Mouse (Mus musculus): ENCODE data around the gene Srp54b. TPM values are rescaled to one million over a fixed set of nuclear protein-coding genes. Genes with fewer than 3 reads are reported as not detected.
"Not testable (repeated sequence)": the region's sequence is repeated elsewhere in the genome, so short reads cannot be mapped to it uniquely, and the experiment has no call there.

Gene Srp54b
- 13.9 and 22.1 TPM in 2 replicates for polyA plus RNA-seq (2012; rRNA removed)

DNA sequence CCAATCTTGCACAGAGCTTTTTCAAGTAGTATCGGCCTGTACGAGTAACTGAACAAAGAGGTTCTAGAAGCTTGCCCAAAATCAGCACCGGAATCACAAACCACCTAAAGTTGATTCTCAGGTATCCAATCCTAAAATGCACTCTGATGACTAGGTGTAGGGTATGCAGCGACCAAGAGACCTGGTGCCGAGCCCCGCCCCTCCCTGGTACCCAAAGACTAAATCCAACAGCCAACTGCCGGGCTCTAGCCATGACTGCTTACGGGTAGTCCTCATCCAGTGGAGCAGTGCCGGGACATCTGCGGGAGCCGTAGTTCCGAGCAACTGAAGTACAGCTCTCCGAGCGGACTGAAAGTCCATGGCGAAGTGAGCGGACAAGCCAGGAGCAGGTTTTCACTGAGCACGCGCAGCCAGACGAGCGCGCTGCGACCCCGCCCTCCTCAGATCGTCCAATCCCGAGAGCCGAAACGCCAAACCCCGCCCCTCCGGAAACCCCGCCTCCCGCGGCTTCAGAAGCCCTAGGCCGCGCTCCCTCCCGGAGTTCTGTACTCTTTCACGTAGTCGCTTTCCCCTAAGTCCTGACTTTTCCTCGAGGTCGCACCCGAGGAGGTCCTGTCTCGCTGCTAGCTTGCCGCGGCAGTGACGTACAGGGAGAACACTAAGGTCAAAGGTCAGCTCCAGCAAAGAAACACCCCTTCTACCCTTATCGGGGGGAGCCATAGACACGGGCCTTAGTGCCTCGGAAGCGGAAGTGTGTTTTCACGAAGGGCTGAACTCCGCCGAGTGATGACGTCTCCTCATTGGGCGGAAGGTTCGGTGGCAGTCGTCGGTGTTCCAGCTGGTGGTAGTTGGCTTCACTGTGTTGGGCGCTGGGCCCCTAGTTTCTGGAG lies at the start of gene Srp54b:
Gene Srp54b, plus strand, starts transcription at position 546 of the 890 bp plus-strand sequence.
- not testable (repeated sequence) for DNase-seq (ENCODE audit: low read depth)

DNA sequence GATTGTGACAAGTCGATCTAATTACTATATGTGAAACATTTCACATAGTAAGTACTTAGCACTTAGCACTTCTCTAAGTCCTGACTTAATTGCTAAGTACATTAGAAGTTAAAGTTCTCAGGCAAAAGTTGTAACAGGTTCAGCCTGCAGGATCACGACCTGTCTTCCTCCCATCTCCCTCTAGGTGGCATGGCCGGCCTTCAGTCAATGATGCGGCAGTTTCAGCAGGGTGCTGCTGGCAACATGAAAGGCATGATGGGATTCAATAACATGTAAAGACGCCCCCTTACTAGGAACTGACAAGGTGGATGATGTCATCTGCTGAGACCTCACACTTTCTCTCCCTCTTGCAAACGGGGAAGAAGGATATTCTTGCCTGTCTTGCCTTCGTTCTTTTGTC lies 42.3 kb upstream of the Srp54b start:
- not testable (repeated sequence) for DNase-seq (ENCODE audit: low read depth)

GRCm38 (mm10) chr12:55124242-55124641 lies 30.7 kb upstream of the Srp54b start, which contains the start of gene Fam177a:
TSS of gene Fam177a (plus strand) at chr12:55124469.
- not testable (repeated sequence) for DNase-seq (ENCODE audit: low read depth)

- DNase-seq (ENCODE audit: low read depth) = not testable (repeated sequence)
These were observed 30.2 kb upstream of the Srp54b start for GRCm38 (mm10) chr12:55124731-55125130.

DNA sequence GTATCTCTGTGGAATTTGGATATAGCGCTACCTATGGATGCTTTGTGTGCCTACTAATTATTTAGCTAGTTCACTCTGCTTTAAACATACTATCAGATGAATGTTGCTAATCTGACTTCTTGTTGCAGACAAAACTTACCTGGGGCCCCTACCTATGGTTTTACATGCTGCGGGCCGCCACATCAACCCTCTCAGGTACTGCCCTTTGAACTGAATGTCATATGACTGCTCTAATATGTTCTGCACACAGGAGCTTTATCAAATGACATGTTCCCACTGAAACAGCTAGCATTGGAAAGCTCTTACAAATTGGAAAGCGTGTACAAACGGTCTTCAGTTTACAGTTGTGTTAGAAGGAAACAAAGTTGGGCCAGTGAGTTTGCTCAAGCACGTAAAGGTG lies 19.4 kb upstream of the Srp54b start:
- DNase-seq (ENCODE audit: low read depth) = not testable (repeated sequence)

GRCm38 (mm10) chr12:55137859-55138258 lies 17.0 kb upstream of the Srp54b start:
- DNase-seq (ENCODE audit: low read depth) = not testable (repeated sequence)

GRCm38 (mm10) chr12:55155449-55155783 lies 512 bp downstream of the Srp54b start:
- DNase-seq (ENCODE audit: low read depth) = not testable (repeated sequence)

DNA sequence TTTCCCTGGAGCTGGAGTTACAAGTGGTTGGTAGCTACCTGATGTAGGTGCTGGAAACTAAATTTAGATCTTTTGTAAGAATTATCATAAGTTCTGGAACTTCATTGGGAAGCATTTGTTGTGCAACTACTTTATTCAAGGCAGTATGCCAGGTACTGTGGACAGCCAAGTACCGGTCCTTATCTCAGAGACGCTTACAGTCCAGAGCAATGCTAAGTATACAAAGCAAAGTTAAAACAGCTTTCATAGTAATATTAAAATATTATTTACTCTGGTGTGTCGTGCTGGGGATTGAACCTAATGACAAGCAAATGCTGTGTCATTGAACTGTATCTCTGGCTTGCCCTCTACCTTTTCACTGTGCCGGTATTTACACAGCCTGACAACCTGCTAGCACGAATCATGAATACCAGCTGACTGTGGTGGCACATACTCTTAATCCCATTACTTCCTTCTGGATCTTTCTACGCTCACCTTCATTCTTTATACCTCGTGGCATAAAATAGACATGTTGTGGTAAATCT lies 12.2 kb downstream of the Srp54b start:
- not testable (repeated sequence) for DNase-seq (ENCODE audit: low read depth)

DNA sequence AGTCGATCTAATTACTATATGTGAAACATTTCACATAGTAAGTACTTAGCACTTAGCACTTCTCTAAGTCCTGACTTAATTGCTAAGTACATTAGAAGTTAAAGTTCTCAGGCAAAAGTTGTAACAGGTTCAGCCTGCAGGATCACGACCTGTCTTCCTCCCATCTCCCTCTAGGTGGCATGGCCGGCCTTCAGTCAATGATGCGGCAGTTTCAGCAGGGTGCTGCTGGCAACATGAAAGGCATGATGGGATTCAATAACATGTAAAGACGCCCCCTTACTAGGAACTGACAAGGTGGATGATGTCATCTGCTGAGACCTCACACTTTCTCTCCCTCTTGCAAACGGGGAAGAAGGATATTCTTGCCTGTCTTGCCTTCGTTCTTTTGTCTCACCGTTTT lies 32.8 kb downstream of the Srp54b start:
- DNase-seq (ENCODE audit: low read depth) = not testable (repeated sequence)

GRCm38 (mm10) chr12:55189127-55189526 lies 34.2 kb downstream of the Srp54b start:
- DNase-seq (ENCODE audit: low read depth) = not testable (repeated sequence)

DNA sequence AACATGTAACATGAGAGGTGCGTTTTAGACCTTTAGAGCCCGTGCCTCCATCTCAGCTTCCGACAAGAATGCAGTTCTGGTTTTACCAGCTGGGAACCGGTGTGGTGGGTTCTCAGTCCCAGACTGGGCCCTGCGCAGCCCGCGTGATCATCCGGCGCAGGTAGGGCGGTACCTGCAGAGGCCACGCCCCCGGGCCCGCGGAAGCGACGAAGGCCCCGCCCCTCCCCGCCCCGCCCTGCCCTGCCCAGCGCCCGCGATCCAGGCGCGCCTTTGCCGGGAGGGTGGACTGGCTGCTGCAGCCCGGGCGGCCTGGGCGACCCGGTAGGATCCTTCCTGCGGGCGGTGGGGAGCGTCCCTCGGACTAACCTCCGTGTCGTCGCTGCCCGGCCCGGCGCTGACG lies 44.4 kb downstream of the Srp54b start, which contains the start of gene 1700047I17Rik2:
Gene 1700047I17Rik2, plus strand, starts transcription at position 287 of the 400 bp plus-strand sequence.
- not testable (repeated sequence) for DNase-seq (ENCODE audit: low read depth)

GRCm38 (mm10) chr12:55199799-55200198 lies 44.9 kb downstream of the Srp54b start:
- not testable (repeated sequence) for DNase-seq (ENCODE audit: low read depth)

- not testable (repeated sequence) for DNase-seq (ENCODE audit: low read depth)
These were observed 58.0 kb downstream of the Srp54b start for GRCm38 (mm10) chr12:55212944-55213343.

- DNase-seq (ENCODE audit: low read depth) = not testable (repeated sequence)
These were observed 75.0 kb downstream of the Srp54b start, which contains the start of gene Srp54c for GRCm38 (mm10) chr12:55229626-55230519. TSS of gene Srp54c (plus strand) at chr12:55230168.

GRCm38 (mm10) chr12:55230520-55230861 lies 75.6 kb downstream of the Srp54b start:
- not testable (repeated sequence) for DNase-seq (ENCODE audit: low read depth)

Other genes with a start within 250 kb of the Srp54b start
- gene Gm20403, start 168.6 kb upstream of the Srp54b start, polyA plus RNA-seq (2012; rRNA removed) = not detected in 2 replicates
- 4.6 and 5.4 TPM in 2 replicates for gene Baz1a, start 140.8 kb upstream of the Srp54b start, polyA plus RNA-seq (2012; rRNA removed)
- 7.1 and 7.3 TPM in 2 replicates for gene 2700097O09Rik, start 75.0 kb upstream of the Srp54b start, polyA plus RNA-seq (2012; rRNA removed)
- 19.2 and 20.4 TPM in 2 replicates for gene Srp54a, start 74.8 kb upstream of the Srp54b start, polyA plus RNA-seq (2012; rRNA removed)
- gene Fam177a, start 30.6 kb upstream of the Srp54b start, polyA plus RNA-seq (2012; rRNA removed) = 7.7 and 8.6 TPM in 2 replicates
- 1.1 TPM in 1 of 2 replicates, not detected in the other for gene 1700047I17Rik2, start 44.5 kb downstream of the Srp54b start, polyA plus RNA-seq (2012; rRNA removed)
- gene Srp54c, start 75.1 kb downstream of the Srp54b start, polyA plus RNA-seq (2012; rRNA removed) = 14.4 and 14.9 TPM in 2 replicates
- gene 1110008L16Rik, start 144.5 kb downstream of the Srp54b start, polyA plus RNA-seq (2012; rRNA removed) = 7.8 and 10.0 TPM in 2 replicates
- gene Ppp2r3c, start 147.9 kb downstream of the Srp54b start, polyA plus RNA-seq (2012; rRNA removed) = 2.3 and 2.4 TPM in 2 replicates
- 70.7 and 88.6 TPM in 2 replicates for gene Psma6, start 229.1 kb downstream of the Srp54b start, polyA plus RNA-seq (2012; rRNA removed)